ENCODE assay signal across 13 mouse cellular contexts in genomic region chr11:72023581-72023980, GRCm38 (mm10). TPM values are rescaled to one million over a fixed set of nuclear protein-coding genes. Genes with fewer than 3 reads are reported as not detected.
DNase-seq lines count a peak whose midpoint lies in the region; ATAC-seq and TF ChIP-seq lines count a peak whose summit lies in the region.
"Had no signal": no experiment of that assay in that cellular context is flagged by ENCODE, and none has a peak within 500 bp of the region (broad histone marks: within the 10 kb centered on the region; RNA-seq: fewer than 3 reads in every experiment).

No protein-coding gene starts in this region.

- peak; percentile 60 to 72 for DNase-seq in cerebellum, postnatal 14 days
- DNase-seq in cerebellum, adult 11 months = no peak
- DNase-seq in left cerebral cortex, adult 2 months (ENCODE audit: extremely low spot score in 1 of 2, low spot score in 2 of 2) = no peak
- DNase-seq in left cerebral cortex, postnatal 14 days (ENCODE audit: low spot score in 2 of 2) = no peak
- DNase-seq in NIH3T3 (ENCODE audit: low read depth) = peak; percentile 57
- peak; percentile 66 for DNase-seq in midbrain, postnatal 0 days (ENCODE audit: low spot score)
- DNase-seq in thymus, adult 18-20 months = no peak

- H3K9me3 ChIP-seq in midbrain, postnatal 0 days (ENCODE audit: low read length) = no peaks in the 10 kb centered on the region
- H3K9me3 ChIP-seq: embryonic facial prominence, embryonic 12.5 days; limb, embryonic 15.5 days had no signal

- H3K27me3 ChIP-seq in midbrain, postnatal 0 days (ENCODE audit: insufficient read depth, low read length) = no peaks in the 10 kb centered on the region
- H3K27me3 ChIP-seq: embryonic facial prominence, embryonic 12.5 days; limb, embryonic 15.5 days had no signal

- no peak overlapping the region for H3K4me2 ChIP-seq in midbrain, postnatal 0 days (ENCODE audit: low read depth, low read length, poor library complexity, severe bottlenecking)
- H3K4me2 ChIP-seq: embryonic facial prominence, embryonic 12.5 days; limb, embryonic 15.5 days had no signal

- intact Hi-C loops in left cerebral cortex, adult 2 months (cut with DNase I) = loop anchor here (10.0 kb wide), 2 partner anchors 169 to 459 kb away; no protein-coding TSS in a partner anchor
- intact Hi-C loops in left cerebral cortex, postnatal 14 days (cut with DNase I) = loop anchor here (5.0 to 10.0 kb wide), 3 partner anchors 169 to 351 kb away; no protein-coding TSS in a partner anchor

- no peaks in the 10 kb centered on the region for H3K36me3 ChIP-seq in midbrain, postnatal 0 days (ENCODE audit: insufficient read depth, low read length)
- H3K36me3 ChIP-seq: embryonic facial prominence, embryonic 12.5 days; G1E; limb, embryonic 15.5 days had no signal

- no peaks in the 10 kb centered on the region for H3K4me1 ChIP-seq in midbrain, postnatal 0 days (ENCODE audit: insufficient read depth, low read length)
- H3K4me1 ChIP-seq: embryonic facial prominence, embryonic 12.5 days; limb, embryonic 15.5 days had no signal

- no peak overlapping the region for H3K9ac ChIP-seq in midbrain, postnatal 0 days (replicated peaks; ENCODE audit: low read length, poor library complexity, severe bottlenecking)
- H3K9ac ChIP-seq: embryonic facial prominence, embryonic 12.5 days; limb, embryonic 15.5 days had no signal

- TF ChIP-seq CTCF in left cerebral cortex, adult 2 months (IDR thresholded peaks at IDR 0.05) = peak; percentile 49
- TF ChIP-seq CTCF in midbrain, postnatal 0 days (IDR thresholded peaks at IDR 0.05) = peak; percentile 71

- 21% methylated on average over 9 of the region's 10 CpGs for WGBS in midbrain, postnatal 0 days

- H3K4me3 ChIP-seq in left cerebral cortex, adult 2 months = no peak overlapping the region
- no peak overlapping the region for H3K4me3 ChIP-seq in midbrain, postnatal 0 days (ENCODE audit: low read depth, low read length)
- H3K4me3 ChIP-seq: embryonic facial prominence, embryonic 12.5 days; limb, embryonic 15.5 days had no signal

- ATAC-seq in midbrain, postnatal 0 days (ENCODE audit: low FRiP score) = no peak
- ATAC-seq in megakaryocyte progenitor cell, adult 5-6 weeks (replicated peaks; ENCODE audit: poor library complexity) = no peak

- H3K27ac ChIP-seq in left cerebral cortex, adult 2 months = no peak overlapping the region
- no peak overlapping the region for H3K27ac ChIP-seq in midbrain, postnatal 0 days (ENCODE audit: low read depth, low read length)
- H3K27ac ChIP-seq: embryonic facial prominence, embryonic 12.5 days; limb, embryonic 15.5 days had no signal

RNA-seq across cellular contexts. Expression of gene Aipl1, which starts 13.7 kb away (rescaled TPM):
- not detected for total RNA-seq in left cerebral cortex, adult 2 months (2021)
- not detected for total RNA-seq in left cerebral cortex, postnatal 14 days (2021)
- total RNA-seq in midbrain, postnatal 0 days (2014; rRNA removed) = 0.47 and 0.55 TPM in 2 replicates
- 0.50 and 0.51 TPM in 2 replicates for polyA plus RNA-seq in midbrain, postnatal 0 days (2015; fragmentation: Nextera tagmentation; extraction: Ambion mirVana)
- total RNA-seq in megakaryocyte progenitor cell, adult 5-6 weeks (2015) = 0.15 TPM in 1 of 2 replicates, not detected in the other
- total RNA-seq in megakaryocyte progenitor cell, adult 5-6 weeks (2017) = 0.20 and 0.54 TPM in 2 replicates
- total RNA-seq: heart, postnatal 14 days; neutrophil, adult 5-6 weeks had no signal
- polyA plus RNA-seq: G1E had no signal

RNA-seq across cellular contexts. Expression of gene Pimreg, which starts 18.3 kb away (rescaled TPM):
- under 1 TPM in 1 of 2 experiments, not detected in 1; 0.23 TPM for total RNA-seq in left cerebral cortex, adult 2 months (2021)
- 1 to 10 TPM; 1.1 to 2.5 TPM for total RNA-seq in left cerebral cortex, postnatal 14 days (2021)
- 10.2 and 10.9 TPM in 2 replicates for total RNA-seq in midbrain, postnatal 0 days (2014; rRNA removed)
- 11.5 and 13.0 TPM in 2 replicates for polyA plus RNA-seq in midbrain, postnatal 0 days (2015; fragmentation: Nextera tagmentation; extraction: Ambion mirVana)
- total RNA-seq in megakaryocyte progenitor cell, adult 5-6 weeks (2015) = 20.4 and 21.5 TPM in 2 replicates
- 13.7 and 14.3 TPM in 2 replicates for total RNA-seq in megakaryocyte progenitor cell, adult 5-6 weeks (2017)
- total RNA-seq: G1E; neutrophil, adult 5-6 weeks had no signal
- polyA plus RNA-seq: G1E had no signal

Comparison
In these comparisons a context has a peak if more than half of its experiments do, and no peak if none do; other contexts are left out.
1. DNase-seq: peak in cerebellum, postnatal 14 days (2 of 2), NIH3T3 (single experiment) and midbrain, postnatal 0 days (single experiment); none in cerebellum, adult 11 months (single experiment), left cerebral cortex, adult 2 months (0 of 2), left cerebral cortex, postnatal 14 days (0 of 2) and thymus, adult 18-20 months (0 of 2).